26 mouse cellular contexts compared by ENCODE assay signal in genomic region chr3:79101737-79102136, GRCm38 (mm10).
DNase-seq lines count a peak whose midpoint lies in the region; ATAC-seq and TF ChIP-seq lines count a peak whose summit lies in the region.
"Had no signal": no experiment of that assay in that cellular context is flagged by ENCODE, and none has a peak within 500 bp of the region (broad histone marks: within the 10 kb centered on the region; RNA-seq: fewer than 3 reads in every experiment).

No protein-coding gene starts in this region.

- peaks cover 12 to 22% of the 10 kb centered on the region in 2 experiments for H3K4me1 ChIP-seq in heart, embryonic 14.5 days (ENCODE audit: control insufficient read depth in 2 of 2, insufficient read depth in 2 of 2, low read length in 2 of 2)
- H3K4me1 ChIP-seq: forebrain, embryonic 10.5 days; forebrain, embryonic 15.5 days; hindbrain, embryonic 13.5 days; limb, embryonic 12.5 days; liver, embryonic 12.5 days; stomach, embryonic 15.5 days had no signal

- H3K4me2 ChIP-seq in heart, embryonic 14.5 days (ENCODE audit: low read length): peak overlapping the region; percentile 39
- H3K4me2 ChIP-seq: embryonic facial prominence, embryonic 13.5 days; forebrain, embryonic 15.5 days; hindbrain, embryonic 13.5 days; limb, embryonic 12.5 days; liver, embryonic 12.5 days; midbrain, embryonic 11.5 days; stomach, embryonic 15.5 days had no signal

- H3K27ac ChIP-seq in heart, embryonic 14.5 days (replicated peaks in 1 of 2; ENCODE audit: control insufficient read depth in 1 of 2, insufficient read depth in 1 of 2, low read depth in 2 of 2, low read length in 2 of 2): peak overlapping the region; percentile 68 to 81
- peak overlapping the region; percentile 5; the same call in 1 of the 2 replicates for H3K27ac ChIP-seq in layer of hippocampus, adult 2 months
- H3K27ac ChIP-seq: embryonic facial prominence, embryonic 13.5 days; forebrain, embryonic 10.5 days; forebrain, embryonic 15.5 days; hindbrain, embryonic 13.5 days; left cerebral cortex, adult 2 months; limb, embryonic 12.5 days; liver, embryonic 12.5 days; stomach, embryonic 15.5 days had no signal

- WGBS in heart, embryonic 14.5 days: 12% methylated on average over 6 of the region's 6 CpGs

- no peak overlapping the region for H3K4me3 ChIP-seq in heart, embryonic 14.5 days (ENCODE audit: control insufficient read depth in 1 of 2, insufficient read depth in 1 of 2, low read depth in 1 of 2, low read length in 2 of 2)
- no peak overlapping the region for H3K4me3 ChIP-seq in layer of hippocampus, adult 2 months
- H3K4me3 ChIP-seq: embryonic facial prominence, embryonic 13.5 days; forebrain, embryonic 10.5 days; forebrain, embryonic 15.5 days; hindbrain, embryonic 13.5 days; left cerebral cortex, adult 2 months; limb, embryonic 12.5 days; liver, embryonic 12.5 days; stomach, embryonic 15.5 days had no signal

- ATAC-seq in heart, embryonic 14.5 days (ENCODE audit: insufficient number of reproducible peaks, insufficient read depth, low FRiP score, low read depth): 0 out of 2 replicates have a peak, but pooled peaks have one; percentile 50
- ATAC-seq: CD4-positive, CD25-positive, alpha-beta regulatory T cell, adult 4 months; forebrain, embryonic 15.5 days; liver, embryonic 12.5 days; liver, postnatal 0 days; midbrain, embryonic 16.5 days had no signal

- H3K27me3 ChIP-seq in heart, embryonic 14.5 days (ENCODE audit: control insufficient read depth, insufficient read depth, low read length): no peaks in the 10 kb centered on the region
- H3K27me3 ChIP-seq: embryonic facial prominence, embryonic 13.5 days; forebrain, embryonic 15.5 days; hindbrain, embryonic 13.5 days; limb, embryonic 12.5 days; liver, embryonic 12.5 days; stomach, embryonic 15.5 days had no signal

- peak; percentile 66 for DNase-seq in heart, adult 11 months
- no peak for DNase-seq in heart, adult 18-20 months
- no peak for DNase-seq in heart, postnatal 25 days (ENCODE audit: low spot score)
- DNase-seq in layer of hippocampus, adult 2 months (ENCODE audit: low spot score in 2 of 2): no peak
- no peak for DNase-seq in layer of hippocampus, postnatal 25 days (ENCODE audit: extremely low spot score in 1 of 2, low spot score in 1 of 2)
- DNase-seq in left cerebral cortex, adult 18-20 months (ENCODE audit: low spot score in 2 of 2): no peak
- DNase-seq: adrenal gland, postnatal 14 days; cerebellum, adult 11-12 months; gastrocnemius, postnatal 14 days; kidney, adult 2 months; layer of hippocampus, adult 9-11 months; liver, postnatal 0 days; lung, postnatal 36 days; right cerebral cortex, postnatal 25 days had no signal

- no peak overlapping the region for H3K9ac ChIP-seq in heart, embryonic 14.5 days (ENCODE audit: low read length)
- H3K9ac ChIP-seq: embryonic facial prominence, embryonic 13.5 days; forebrain, embryonic 15.5 days; hindbrain, embryonic 13.5 days; limb, embryonic 12.5 days; liver, embryonic 12.5 days; liver, postnatal 0 days; stomach, embryonic 15.5 days had no signal

- no peaks in the 10 kb centered on the region for H3K9me3 ChIP-seq in heart, embryonic 14.5 days (ENCODE audit: control insufficient read depth, low read length)
- H3K9me3 ChIP-seq: embryonic facial prominence, embryonic 13.5 days; forebrain, embryonic 10.5 days; forebrain, embryonic 15.5 days; hindbrain, embryonic 13.5 days; limb, embryonic 12.5 days; liver, embryonic 12.5 days; stomach, embryonic 15.5 days had no signal

- intact Hi-C loops in heart, postnatal 25 days (cut with DNase I): loop anchor here (5.0 kb wide), 1 partner anchor 96 kb away; no protein-coding TSS in a partner anchor

- TF ChIP-seq CTCF in layer of hippocampus, adult 2 months (conservative IDR thresholded peaks at IDR 0.05): no peak

- H3K36me3 ChIP-seq in heart, embryonic 14.5 days (ENCODE audit: control insufficient read depth, insufficient read depth, low read length): peaks cover 30% of the 10 kb centered on the region
- H3K36me3 ChIP-seq: liver, embryonic 12.5 days had no signal
